Mouse (Mus musculus) E14TG2a.4 (cell line): ENCODE measurements around the gene Gm9507.

ENCODE experiments used
- CTCF ChIP-seq: conservative IDR thresholded peaks from 2 replicates; pipeline ENCODE4 v1.5.1; 2014; ENCODE audit warnings: low read length
- NANOG ChIP-seq: IDR thresholded peaks from 2 replicates; pipeline ENCODE4 v1.6.1; 2014; ENCODE audit warnings: borderline replicate concordance, low read length, mixed read lengths
- POU5F1 ChIP-seq: IDR thresholded peaks from 2 replicates; pipeline ENCODE4 v1.6.1; 2014; ENCODE audit warnings: low read length, borderline replicate concordance

DNA sequence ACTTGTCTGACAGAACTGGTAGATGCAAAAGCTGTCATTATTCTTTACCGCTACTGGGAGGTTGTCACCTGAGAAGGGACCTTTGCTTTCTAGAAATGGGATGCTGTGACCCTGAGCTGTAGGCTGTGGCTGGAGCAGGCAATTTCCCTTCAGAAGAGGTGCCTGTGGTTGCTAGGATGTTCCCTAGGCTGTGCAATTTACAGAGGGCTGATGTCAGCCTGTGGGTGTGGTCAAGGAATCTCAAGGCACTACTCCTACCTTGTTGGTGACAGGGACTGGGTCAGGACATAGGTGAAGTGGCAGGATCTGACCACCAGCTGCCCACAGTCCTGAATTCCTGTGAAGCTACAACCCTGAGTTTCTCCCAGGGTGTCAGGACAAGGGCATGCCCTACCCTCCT, 41.9 kb downstream of the Gm9507 start:
- TF ChIP-seq CTCF, result no peak
- TF ChIP-seq POU5F1, result no peak
- TF ChIP-seq NANOG, result no peak
